Mouse (Mus musculus) monocyte, adult 5-6 weeks (primary cell): ENCODE measurements around the gene B430305J03Rik. TPM values are rescaled to one million over a fixed set of nuclear protein-coding genes. Genes with fewer than 3 reads are reported as not detected.
A peak's percentile ranks its signal among the peaks of the same experiment; 100 is the strongest.

Source experiments
- ATAC-seq: fragments of 153-309, 156-312 bp; replicated peaks from 2 replicates; pipeline ENCODE4 v1.8.0; 2017; ENCODE audit warnings: mild to moderate bottlenecking; ENCODE audit not compliant: low TSS enrichment, insufficient number of reproducible peaks, severe bottlenecking, poor library complexity, low FRiP score
- total RNA-seq: library from RNA; stranded (forward); fragments of 200-1000, 200-491, 200-594 nt; gene quantifications from 3 replicates; pipeline ENCODE4 v1.2.3, GENCODE M21; 2017

Gene B430305J03Rik
- total RNA-seq = 1.1 to 1.9 TPM (median 1.7 TPM) in 3 replicates

- no peak for ATAC-seq
Measured at GRCm38 (mm10) chr3:61365779-61366373, at the start of gene B430305J03Rik. TSS of gene B430305J03Rik (minus strand) at chr3:61365951.

DNA sequence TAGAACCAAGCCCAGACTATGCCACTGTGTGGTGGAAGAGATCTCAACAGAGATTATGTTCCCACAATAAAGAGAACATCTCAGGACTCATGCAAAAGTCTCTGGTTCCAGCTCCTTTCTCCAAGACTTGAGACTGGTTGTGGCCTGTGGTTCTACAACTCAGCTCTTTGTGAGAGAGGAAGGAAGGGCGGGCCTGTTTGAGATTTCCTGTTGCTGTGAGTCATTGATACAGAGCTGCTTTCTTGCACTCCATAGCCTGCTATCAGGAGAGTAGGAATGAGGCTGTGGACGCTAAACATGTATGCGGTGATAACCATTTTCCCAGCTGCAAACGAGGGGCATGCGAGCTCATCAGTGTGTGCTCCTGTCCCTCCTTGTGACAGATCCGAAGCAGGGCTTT lies 43.9 kb upstream of the B430305J03Rik start:
- peak; percentile 93 for ATAC-seq

DNA sequence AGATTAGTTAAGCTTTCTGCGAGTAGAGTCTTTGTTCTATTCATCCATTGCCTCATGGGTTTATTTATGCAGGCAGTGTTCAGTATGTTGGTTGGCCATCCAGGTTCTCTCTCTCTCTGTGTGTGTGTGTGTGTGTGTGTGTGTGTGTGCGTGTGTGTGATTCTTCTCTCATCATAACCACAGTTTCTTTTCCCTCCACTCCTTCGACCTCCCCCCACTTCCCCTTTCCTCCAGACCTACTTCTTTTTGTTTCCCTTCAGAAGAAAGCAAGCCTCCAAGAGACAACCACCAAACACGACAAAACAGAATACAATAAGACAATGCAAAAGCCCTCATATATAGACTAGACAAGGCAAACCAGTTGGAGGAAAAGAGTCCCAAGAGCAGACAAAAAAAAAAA lies 41.2 kb upstream of the B430305J03Rik start:
- ATAC-seq = 0 out of 2 replicates have a peak, but pooled peaks have one; percentile 28

DNA sequence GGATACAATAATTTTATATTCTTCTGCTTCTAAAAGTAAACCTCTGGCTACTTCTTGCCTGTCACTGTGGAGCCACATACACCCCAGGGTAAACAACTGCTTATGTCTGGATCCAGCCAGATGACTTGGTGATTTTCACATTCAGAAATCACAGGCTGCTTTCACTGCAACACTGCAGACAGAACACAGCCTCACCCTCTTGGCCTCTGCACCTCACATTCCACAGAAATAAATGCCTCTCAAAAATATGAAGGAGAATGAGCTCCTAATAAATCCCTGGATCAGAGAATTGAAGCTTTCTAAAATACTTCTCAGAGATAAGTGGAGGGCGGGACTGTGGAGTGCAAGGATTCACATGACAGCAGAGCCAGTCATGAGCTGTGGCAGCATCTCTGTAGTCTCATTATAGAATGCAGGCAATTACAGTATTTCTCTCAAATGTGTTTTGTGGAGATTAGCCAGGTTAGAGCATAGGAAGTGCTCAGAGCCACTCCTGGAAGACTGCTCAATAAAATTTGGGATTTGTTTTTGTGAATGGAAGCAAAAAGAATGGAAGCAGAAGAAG lies 35.2 kb upstream of the B430305J03Rik start:
- ATAC-seq = no peak

- no peak for ATAC-seq
Measured at GRCm38 (mm10) chr3:61396728-61397127, 31.0 kb upstream of the B430305J03Rik start.

- no peak for ATAC-seq
Measured at GRCm38 (mm10) chr3:61395382-61395781, 29.6 kb upstream of the B430305J03Rik start.

- ATAC-seq = peak; percentile 53; the same call in 1 of the 2 replicates
Measured at GRCm38 (mm10) chr3:61393520-61393919, 27.8 kb upstream of the B430305J03Rik start.

DNA sequence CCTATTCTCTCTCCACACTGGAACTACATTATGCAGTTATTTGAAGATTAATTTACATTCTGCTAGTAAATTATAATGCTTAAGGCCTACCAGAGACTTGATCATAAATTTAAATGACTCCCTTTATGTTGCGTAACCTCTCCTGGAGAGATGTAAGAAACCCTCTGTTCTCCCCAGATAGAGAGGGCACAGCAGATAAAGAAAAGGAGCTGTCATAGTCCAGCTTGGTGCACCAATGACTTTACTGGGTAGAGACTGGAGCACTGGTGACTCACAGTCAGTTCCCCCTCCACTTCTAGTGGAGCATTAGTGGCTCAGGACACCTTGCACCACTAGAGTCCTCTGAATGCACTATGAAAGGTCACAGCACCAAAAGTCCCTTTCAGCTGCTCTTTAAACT lies 27.1 kb upstream of the B430305J03Rik start:
- ATAC-seq = peak; percentile 43; the same call in 1 of the 2 replicates

DNA sequence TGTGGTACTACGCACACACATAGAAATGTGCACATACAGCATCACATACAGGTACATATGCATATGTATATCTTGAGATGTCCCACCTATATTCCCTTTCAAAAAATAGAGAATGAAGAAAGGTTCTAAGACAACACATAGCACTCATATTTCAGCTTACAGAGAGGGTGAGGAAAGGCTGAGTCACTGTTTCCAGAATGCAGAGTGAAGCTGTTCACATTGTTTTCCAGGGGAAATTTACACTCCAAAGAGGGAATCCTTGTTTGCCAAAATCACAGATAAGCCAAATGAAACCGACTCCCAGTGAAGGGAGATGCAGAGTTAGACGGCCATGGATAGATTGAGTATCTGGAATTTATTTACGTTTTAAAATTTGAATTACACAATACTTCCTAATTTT lies 25.8 kb upstream of the B430305J03Rik start:
- no peak for ATAC-seq

- no peak for ATAC-seq
Measured at GRCm38 (mm10) chr3:61386368-61386767, 20.6 kb upstream of the B430305J03Rik start.

DNA sequence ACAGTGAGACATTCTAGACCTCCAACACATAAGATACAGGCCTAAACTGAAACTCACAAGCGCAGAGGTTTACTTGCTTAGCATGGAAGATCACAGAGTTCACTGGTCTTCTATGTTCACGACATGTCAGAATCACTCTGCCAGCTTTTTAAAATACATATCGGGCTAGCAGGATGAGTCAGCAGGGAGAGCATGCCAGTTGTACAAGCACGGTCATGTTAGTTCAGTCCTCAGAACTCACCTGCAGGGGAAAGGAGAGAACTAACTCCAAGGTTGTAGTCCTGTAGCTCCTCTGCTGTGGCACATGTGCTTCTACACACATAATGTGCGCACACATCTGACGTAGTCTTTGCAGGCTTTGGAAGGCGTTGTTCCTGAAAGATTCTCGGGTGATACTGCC lies 10.2 kb upstream of the B430305J03Rik start:
- no peak for ATAC-seq

DNA sequence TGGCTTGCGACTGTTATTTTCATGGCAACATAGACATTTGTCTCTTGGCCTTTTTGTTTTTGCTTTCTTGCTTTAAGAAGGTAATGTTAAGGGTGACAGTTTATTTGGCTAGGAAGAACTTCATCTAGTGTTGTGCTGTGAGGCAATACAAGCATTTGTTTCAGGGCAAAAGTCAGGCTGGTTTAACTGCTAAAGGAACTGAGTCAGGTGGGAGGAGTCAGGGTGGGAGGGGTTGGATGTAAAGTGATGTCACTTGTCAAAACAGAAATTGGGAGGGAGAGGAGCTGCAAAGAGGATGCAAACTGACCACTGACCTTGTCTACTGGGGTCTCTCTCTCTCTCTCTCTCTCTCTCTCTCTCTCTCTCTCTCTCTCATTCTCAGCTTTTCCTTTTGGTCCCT lies 2.7 kb upstream of the B430305J03Rik start:
- ATAC-seq = no peak

GRCm38 (mm10) chr3:61364978-61365778 lies 573 bp downstream of the B430305J03Rik start:
- ATAC-seq = peak; percentile 6; the same call in 1 of the 2 replicates

DNA sequence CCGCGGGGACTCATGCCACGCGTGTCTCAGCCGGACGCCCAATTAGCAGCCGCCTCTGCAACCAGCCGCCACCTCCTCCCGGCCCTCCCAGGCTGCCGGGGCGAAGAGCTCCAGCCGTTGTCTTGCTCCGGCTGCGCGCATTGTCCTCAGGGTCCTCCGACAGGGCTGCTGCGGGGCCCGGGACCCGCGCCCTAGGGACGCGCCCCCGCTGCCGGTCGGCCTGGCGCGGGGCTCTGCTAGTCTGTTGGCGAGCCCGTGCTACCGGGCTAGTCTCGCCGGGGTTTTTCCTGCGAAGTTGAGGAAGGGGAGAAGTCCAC lies 1.1 kb downstream of the B430305J03Rik start:
- no peak for ATAC-seq

GRCm38 (mm10) chr3:61363989-61364660 lies 1.6 kb downstream of the B430305J03Rik start:
- ATAC-seq = peak; percentile 60

DNA sequence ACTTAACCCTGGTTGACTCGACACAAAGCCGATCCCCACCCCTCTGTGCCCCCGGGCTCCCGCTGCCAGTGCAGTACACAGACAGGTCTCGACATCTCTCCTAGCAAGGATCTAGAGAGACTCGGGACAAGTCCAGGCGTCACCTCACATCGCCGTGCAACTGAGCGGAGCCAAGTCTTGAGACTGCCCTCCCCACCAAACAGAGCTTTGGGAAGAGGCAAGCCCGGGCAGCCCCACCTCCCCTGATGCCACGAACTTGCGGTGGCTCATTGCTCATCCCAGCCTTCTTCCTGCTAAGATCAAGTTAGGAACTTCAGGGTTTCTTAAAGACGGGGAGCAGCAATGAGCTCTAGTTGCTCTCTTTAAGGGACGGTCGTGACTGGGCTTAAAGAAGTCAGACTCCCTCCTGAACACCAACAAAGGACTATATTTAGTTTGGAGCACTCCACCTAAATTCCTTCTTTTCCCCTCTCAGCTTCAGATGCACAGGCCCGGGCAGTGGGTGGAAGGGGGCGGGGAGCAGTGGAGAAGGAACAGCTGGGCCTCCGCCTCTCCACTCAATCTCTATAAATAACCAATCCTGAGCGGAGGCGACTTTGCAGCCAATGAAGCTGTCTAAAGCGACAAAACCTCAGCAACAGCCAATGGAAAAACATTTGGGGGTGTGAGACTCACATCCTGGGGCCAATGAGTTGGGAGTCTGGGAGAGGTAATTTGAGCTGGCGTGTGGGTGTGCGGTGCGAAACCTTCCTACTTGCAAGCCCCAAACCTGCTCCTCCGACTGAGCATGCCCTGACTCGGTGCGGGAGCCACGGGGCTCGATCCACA lies 2.4 kb downstream of the B430305J03Rik start:
- peak; percentile 72 for ATAC-seq

- no peak for ATAC-seq
Measured at GRCm38 (mm10) chr3:61362821-61363160, 3.0 kb downstream of the B430305J03Rik start.

GRCm38 (mm10) chr3:61361338-61361737 lies 4.4 kb downstream of the B430305J03Rik start, which contains the start of gene Rap2b:
TSS of gene Rap2b (plus strand) at chr3:61361638.
- ATAC-seq = no peak
